In the genomic region with DNA sequence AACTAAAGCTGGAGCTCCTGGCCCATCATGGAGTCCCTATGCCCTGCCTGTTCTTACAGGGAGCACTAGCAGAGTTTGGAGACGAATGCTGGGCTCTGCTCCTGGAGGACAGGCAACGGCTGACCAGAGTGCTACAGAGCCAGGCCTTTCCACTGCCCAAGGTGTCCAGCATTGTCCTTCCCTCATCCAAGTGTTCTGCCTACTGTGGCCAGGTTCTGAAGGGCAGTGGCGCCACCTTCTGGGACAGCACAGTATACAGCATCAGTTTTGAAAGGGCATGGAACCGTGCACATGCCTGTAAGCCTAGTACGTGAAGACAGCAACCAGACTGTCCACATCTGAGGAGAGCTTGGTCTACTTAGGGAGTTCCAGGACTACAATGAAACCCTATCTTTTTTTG, we compare ENCODE assay signal across 9 mouse cellular contexts. TPM values are rescaled to one million over a fixed set of nuclear protein-coding genes. Genes with fewer than 3 reads are reported as not detected.
A peak's percentile ranks its signal among the peaks of the same experiment; 100 is the strongest.
DNase-seq lines count a peak whose midpoint lies in the region; ATAC-seq and TF ChIP-seq lines count a peak whose summit lies in the region.
"Had no signal": no experiment of that assay in that cellular context is flagged by ENCODE, and none has a peak within 500 bp of the region (broad histone marks: within the 10 kb centered on the region; RNA-seq: fewer than 3 reads in every experiment).

No protein-coding gene starts in this region.

- no peaks in the 10 kb centered on the region for H3K27me3 ChIP-seq in embryonic facial prominence, embryonic 15.5 days
- no peaks in the 10 kb centered on the region for H3K27me3 ChIP-seq in midbrain, embryonic 12.5 days
- no peaks in the 10 kb centered on the region for H3K27me3 ChIP-seq in splenic B cell, adult 2 months (ENCODE audit: control insufficient read depth, insufficient read depth, low read length, poor library complexity, severe bottlenecking)
- H3K27me3 ChIP-seq: limb, embryonic 15.5 days had no signal

- no peak overlapping the region for H3K9ac ChIP-seq in embryonic facial prominence, embryonic 15.5 days
- H3K9ac ChIP-seq in midbrain, embryonic 12.5 days (replicated peaks): no peak overlapping the region
- H3K9ac ChIP-seq: limb, embryonic 15.5 days had no signal

- peak in 1 of 2 experiments; percentile 50 for DNase-seq in left cerebral cortex, adult 2 months (ENCODE audit: extremely low spot score in 1 of 2, low spot score in 2 of 2)
- no peak for DNase-seq in left cerebral cortex, adult 8-10 months (ENCODE audit: low spot score in 2 of 2)
- DNase-seq in adrenal gland, postnatal 10 days: peak; percentile 78
- DNase-seq in heart, postnatal 4 days: peak; percentile 71
- DNase-seq in kidney, postnatal 4 days: peak; percentile 77 to 80
- DNase-seq in splenic B cell, adult 2 months (ENCODE audit: low read depth, low spot score): peak; percentile 76

- H3K9me3 ChIP-seq in embryonic facial prominence, embryonic 15.5 days (replicated peaks): no peaks in the 10 kb centered on the region
- no peaks in the 10 kb centered on the region for H3K9me3 ChIP-seq in midbrain, embryonic 12.5 days
- H3K9me3 ChIP-seq: limb, embryonic 15.5 days had no signal

- ATAC-seq in embryonic facial prominence, embryonic 15.5 days (ENCODE audit: insufficient number of reproducible peaks, low FRiP score, low TSS enrichment, low read depth): peak; percentile 34; the same call in 1 of the 2 replicates
- ATAC-seq in midbrain, embryonic 12.5 days (ENCODE audit: low FRiP score, low read depth): peak; percentile 44; the same call in 1 of the 2 replicates

- WGBS in embryonic facial prominence, embryonic 15.5 days: 51% methylated on average over 5 of the region's 5 CpGs
- WGBS in midbrain, embryonic 12.5 days: 55% methylated on average over 5 of the region's 5 CpGs

- peak; percentile 66 for TF ChIP-seq CTCF in left cerebral cortex, adult 2 months (IDR thresholded peaks at IDR 0.05)

- intact Hi-C loops in left cerebral cortex, adult 2 months (cut with DNase I): no loop called here

- peaks cover 56% of the 10 kb centered on the region for H3K36me3 ChIP-seq in embryonic facial prominence, embryonic 15.5 days
- H3K36me3 ChIP-seq in midbrain, embryonic 12.5 days: peaks cover 57% of the 10 kb centered on the region
- peaks cover 23% of the 10 kb centered on the region for H3K36me3 ChIP-seq in splenic B cell, adult 2 months (ENCODE audit: control insufficient read depth, insufficient read depth, low read length, poor library complexity, severe bottlenecking)

- no peak overlapping the region for H3K27ac ChIP-seq in left cerebral cortex, adult 2 months
- H3K27ac ChIP-seq in embryonic facial prominence, embryonic 15.5 days (replicated peaks): no peak overlapping the region
- H3K27ac ChIP-seq in midbrain, embryonic 12.5 days (replicated peaks): no peak overlapping the region
- H3K27ac ChIP-seq: limb, embryonic 15.5 days had no signal

- H3K4me3 ChIP-seq in left cerebral cortex, adult 2 months: no peak overlapping the region
- no peak overlapping the region for H3K4me3 ChIP-seq in embryonic facial prominence, embryonic 15.5 days (replicated peaks)
- no peak overlapping the region for H3K4me3 ChIP-seq in midbrain, embryonic 12.5 days
- H3K4me3 ChIP-seq: limb, embryonic 15.5 days had no signal

- H3K4me2 ChIP-seq in embryonic facial prominence, embryonic 15.5 days (replicated peaks): no peak overlapping the region
- no peak overlapping the region for H3K4me2 ChIP-seq in midbrain, embryonic 12.5 days (replicated peaks)
- H3K4me2 ChIP-seq: limb, embryonic 15.5 days had no signal

- H3K4me1 ChIP-seq in embryonic facial prominence, embryonic 15.5 days: no peaks in the 10 kb centered on the region
- no peaks in the 10 kb centered on the region for H3K4me1 ChIP-seq in midbrain, embryonic 12.5 days
- H3K4me1 ChIP-seq: limb, embryonic 15.5 days had no signal

RNA-seq across cellular contexts. Expression of a gene that starts 10.6 kb away (rescaled TPM):
- 10 to 100 TPM; 38.9 to 46.5 TPM for total RNA-seq in left cerebral cortex, adult 2 months (2021)
- 10 to 100 TPM; 40.6 to 48.1 (median 44.6) TPM for total RNA-seq in left cerebral cortex, adult 8-10 months (2022)
- 10 to 100 TPM; 26.2 to 39.2 TPM for total RNA-seq in adrenal gland, postnatal 10 days (2021)
- 63.8 and 67.6 TPM in 2 replicates for polyA plus RNA-seq in embryonic facial prominence, embryonic 15.5 days (2015; fragmentation: Nextera tagmentation; extraction: Ambion mirVana)
- total RNA-seq in heart, postnatal 4 days (2021): 10 to 100 TPM; 12.5 to 12.9 TPM
- 47.0 and 48.2 TPM in 2 replicates for polyA plus RNA-seq in midbrain, embryonic 12.5 days (2016; fragmentation: Nextera tagmentation; extraction: Ambion mirVana)

RNA-seq across cellular contexts. Expression of a gene that starts 11.3 kb away (rescaled TPM):
- 10 to 100 TPM; 87.5 to 90.9 TPM for total RNA-seq in left cerebral cortex, adult 2 months (2021)
- total RNA-seq in left cerebral cortex, adult 8-10 months (2022): 100 to 1,000 TPM in 3 of 4 experiments, 10 to 100 TPM in 1; 99.3 to 109 (median 106) TPM
- 100 to 1,000 TPM; 466 to 479 TPM for total RNA-seq in adrenal gland, postnatal 10 days (2021)
- polyA plus RNA-seq in embryonic facial prominence, embryonic 15.5 days (2015; fragmentation: Nextera tagmentation; extraction: Ambion mirVana): 278 and 280 TPM in 2 replicates
- 100 to 1,000 TPM; 126 to 134 TPM for total RNA-seq in heart, postnatal 4 days (2021)
- 362 and 364 TPM in 2 replicates for polyA plus RNA-seq in midbrain, embryonic 12.5 days (2016; fragmentation: Nextera tagmentation; extraction: Ambion mirVana)

RNA-seq across cellular contexts. Expression of a gene that starts 26.0 kb away (rescaled TPM):
- 100 to 1,000 TPM; 279 to 288 TPM for total RNA-seq in left cerebral cortex, adult 2 months (2021)
- total RNA-seq in left cerebral cortex, adult 8-10 months (2022): 100 to 1,000 TPM; 286 to 326 (median 299) TPM
- 1 to 10 TPM; 2.5 to 6.4 TPM for total RNA-seq in adrenal gland, postnatal 10 days (2021)
- 3.1 and 5.3 TPM in 2 replicates for polyA plus RNA-seq in embryonic facial prominence, embryonic 15.5 days (2015; fragmentation: Nextera tagmentation; extraction: Ambion mirVana)
- total RNA-seq in heart, postnatal 4 days (2021): 1 to 10 TPM; 1.5 to 1.6 TPM
- 19.3 and 22.7 TPM in 2 replicates for polyA plus RNA-seq in midbrain, embryonic 12.5 days (2016; fragmentation: Nextera tagmentation; extraction: Ambion mirVana)

RNA-seq across cellular contexts. Expression of a gene that starts 34.4 kb away (rescaled TPM):
- total RNA-seq in left cerebral cortex, adult 2 months (2021): 100 to 1,000 TPM; 253 to 262 TPM
- 100 to 1,000 TPM; 245 to 266 (median 253) TPM for total RNA-seq in left cerebral cortex, adult 8-10 months (2022)
- 10 to 100 TPM; 60.2 to 74.3 TPM for total RNA-seq in adrenal gland, postnatal 10 days (2021)
- polyA plus RNA-seq in embryonic facial prominence, embryonic 15.5 days (2015; fragmentation: Nextera tagmentation; extraction: Ambion mirVana): 29.3 and 30.9 TPM in 2 replicates
- total RNA-seq in heart, postnatal 4 days (2021): 10 to 100 TPM; 30.5 to 32.3 TPM
- polyA plus RNA-seq in midbrain, embryonic 12.5 days (2016; fragmentation: Nextera tagmentation; extraction: Ambion mirVana): 52.6 and 52.7 TPM in 2 replicates

RNA-seq across cellular contexts. Expression of a gene that starts 40.5 kb away (rescaled TPM):
- 1 to 10 TPM in 1 of 2 experiments, under 1 TPM in 1; 0.93 to 1.2 TPM for total RNA-seq in left cerebral cortex, adult 2 months (2021)
- 1 to 10 TPM in 3 of 4 experiments, under 1 TPM in 1; 0.88 to 2.5 (median 1.3) TPM for total RNA-seq in left cerebral cortex, adult 8-10 months (2022)
- total RNA-seq in adrenal gland, postnatal 10 days (2021): 1 to 10 TPM; 2.4 to 7.3 TPM
- 13.5 and 14.7 TPM in 2 replicates for polyA plus RNA-seq in embryonic facial prominence, embryonic 15.5 days (2015; fragmentation: Nextera tagmentation; extraction: Ambion mirVana)
- total RNA-seq in heart, postnatal 4 days (2021): 1 to 10 TPM; 5.9 to 6.4 TPM
- polyA plus RNA-seq in midbrain, embryonic 12.5 days (2016; fragmentation: Nextera tagmentation; extraction: Ambion mirVana): 9.6 and 12.3 TPM in 2 replicates

Comparison
In these comparisons a context has a peak if more than half of its experiments do, and no peak if none do; other contexts are left out.
1. DNase-seq: peak in adrenal gland, postnatal 10 days (single experiment), heart, postnatal 4 days (single experiment), kidney, postnatal 4 days (2 of 2) and splenic B cell, adult 2 months (single experiment); none in left cerebral cortex, adult 8-10 months (0 of 2).
2. RNA of a gene that starts 26.0 kb away (total RNA-seq): 286 to 326 TPM in left cerebral cortex, adult 8-10 months and 279 to 288 TPM in left cerebral cortex, adult 2 months; 2.5 to 6.4 TPM in adrenal gland, postnatal 10 days and 1.5 to 1.6 TPM in heart, postnatal 4 days; every median in the first group is over 10 times any median in the second.